Mouse (Mus musculus): Measurements from ENCODE around the gene Nsd2. TPM values are rescaled to one million over a fixed set of nuclear protein-coding genes. Genes with fewer than 3 reads are reported as not detected.
"Not testable (repeated sequence)": the region's sequence is repeated elsewhere in the genome, so short reads cannot be mapped to it uniquely, and the experiment has no call there.

Nsd2 gene
- total RNA-seq, 1 experiment from 2014 or later = 53.6 TPM

DNA sequence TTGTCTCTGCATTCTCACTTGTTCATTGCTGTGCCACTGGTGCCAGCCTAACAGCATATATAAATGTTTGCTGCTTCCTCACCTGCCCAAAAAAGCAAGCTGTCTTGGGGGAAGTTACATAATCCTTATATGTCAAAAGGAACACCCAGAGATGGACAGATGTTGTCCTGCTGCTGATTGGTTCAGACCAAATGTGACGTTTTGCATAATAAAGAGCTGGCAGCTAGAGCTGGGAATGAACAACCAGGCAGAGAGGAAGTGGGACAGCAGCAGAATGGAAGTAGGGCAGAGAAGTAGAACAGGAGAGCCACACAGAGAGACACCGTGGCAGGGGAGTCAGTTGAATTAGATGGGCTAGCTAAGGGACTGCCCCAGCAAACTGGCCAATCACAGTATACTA, 111.9 kb downstream of the Nsd2 start:
- DNase-seq = no peak

DNA sequence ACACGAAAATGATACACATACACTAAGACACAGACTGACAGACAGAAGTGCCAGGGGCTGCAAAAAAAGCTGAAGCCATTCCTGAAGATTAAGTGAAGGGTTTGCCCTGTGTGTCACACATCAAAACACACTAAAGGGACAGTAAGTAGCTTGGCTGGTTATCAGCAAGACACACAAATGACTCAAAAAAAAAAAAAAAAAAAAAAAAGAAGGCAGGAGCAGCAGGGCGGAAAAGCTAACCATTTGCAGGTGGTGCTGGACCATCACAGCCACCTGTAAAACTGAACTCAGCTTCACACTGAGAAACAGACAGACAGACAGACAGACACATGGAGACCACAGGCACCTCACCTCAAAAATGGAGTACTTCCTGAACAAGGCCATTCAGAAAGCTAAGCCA, 113.6 kb downstream of the Nsd2 start:
- no peak for DNase-seq

DNA sequence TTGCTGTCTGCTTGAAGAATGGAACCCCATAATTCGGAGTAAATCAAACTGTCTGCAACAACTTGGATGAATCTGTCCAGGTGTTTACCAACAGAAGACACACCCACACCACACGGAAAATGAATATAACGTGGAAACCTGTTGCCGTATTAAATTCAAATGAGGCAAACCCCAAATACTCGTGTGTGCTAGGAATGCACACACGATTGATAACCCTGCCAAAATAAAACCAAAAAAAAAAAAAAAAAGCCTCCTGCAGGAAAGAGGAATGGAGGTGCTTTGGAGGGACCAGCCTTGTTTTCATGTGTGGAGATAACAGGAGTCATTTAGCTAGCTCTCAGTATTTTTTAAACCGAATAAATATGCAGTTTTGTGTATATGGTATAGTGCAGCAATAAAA, 114.4 kb downstream of the Nsd2 start:
- DNase-seq = no peak

DNA sequence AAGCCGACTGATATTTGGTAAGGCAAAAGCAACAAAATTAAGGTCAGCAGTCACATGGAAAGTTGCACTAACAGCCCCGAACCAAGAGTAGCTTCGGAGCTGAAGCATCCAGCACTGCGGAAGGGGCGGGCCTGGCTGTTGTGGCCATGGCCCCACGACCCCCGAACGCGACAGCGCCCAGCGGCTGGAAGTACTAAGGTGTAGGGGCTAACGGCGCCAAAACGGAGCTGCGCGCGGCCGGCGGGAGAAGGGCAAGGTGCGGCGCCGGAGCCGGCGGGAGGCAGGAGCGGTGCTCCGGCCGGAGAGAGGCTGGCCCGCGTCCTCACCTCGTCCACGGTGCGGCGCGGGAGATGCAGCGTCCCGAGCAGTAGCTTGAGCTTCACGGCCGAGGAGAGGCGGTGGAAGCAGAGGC, 115.2 kb downstream of the Nsd2 start:
- DNase-seq = peak; percentile 57

DNA sequence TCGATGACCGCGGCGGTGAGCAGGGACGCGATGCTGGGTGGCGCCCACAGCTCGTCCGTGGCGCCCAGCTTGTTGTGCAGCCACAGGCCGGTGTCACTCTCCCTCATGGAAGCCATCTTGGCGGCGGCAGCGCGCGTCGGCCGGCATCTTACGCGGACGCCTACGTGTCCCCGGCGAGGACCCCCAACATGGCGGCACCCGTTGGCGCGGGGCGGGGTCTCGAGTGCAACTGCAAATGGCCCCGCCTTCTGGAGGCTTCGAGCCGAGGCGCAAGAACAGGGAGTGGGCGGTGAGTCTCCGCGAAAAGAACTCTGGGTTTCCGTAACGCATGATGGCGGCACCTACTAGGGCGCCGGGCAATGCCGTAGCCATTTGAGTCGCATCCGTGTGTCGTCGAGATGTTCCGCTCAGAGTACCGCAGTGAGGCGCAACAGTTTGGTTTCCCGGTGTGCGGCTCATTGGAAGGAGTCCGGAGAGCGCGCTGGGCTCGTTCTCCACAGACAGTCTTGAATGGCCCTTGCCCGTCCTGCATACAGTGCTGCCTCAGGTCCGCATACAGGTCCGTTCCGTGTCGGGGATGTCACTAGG, 115.7 kb downstream of the Nsd2 start, which contains the start of gene Nelfa:
Nelfa (minus strand) TSS at position 294 of the 588 bp plus-strand sequence.
- DNase-seq = peak; percentile 98

DNA sequence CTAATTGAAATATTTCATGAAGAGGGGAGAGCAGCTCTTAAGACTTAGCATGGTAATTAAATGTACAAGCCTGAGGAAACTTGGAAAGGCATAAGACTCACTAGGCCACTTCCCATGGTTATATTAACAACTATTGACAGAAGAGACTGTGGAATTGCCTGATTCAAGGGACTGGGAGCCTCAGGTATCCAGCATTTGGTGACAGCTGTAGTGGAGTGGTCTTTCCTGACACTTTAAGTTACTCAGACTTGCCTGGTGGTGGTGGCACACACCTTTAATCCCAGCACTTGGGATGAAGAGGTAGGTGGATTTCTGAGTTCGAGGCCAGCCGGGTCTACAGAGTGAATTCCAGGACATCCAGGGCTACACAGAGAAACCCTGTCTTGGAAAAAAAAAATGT, 116.7 kb downstream of the Nsd2 start:
- no peak for DNase-seq

DNA sequence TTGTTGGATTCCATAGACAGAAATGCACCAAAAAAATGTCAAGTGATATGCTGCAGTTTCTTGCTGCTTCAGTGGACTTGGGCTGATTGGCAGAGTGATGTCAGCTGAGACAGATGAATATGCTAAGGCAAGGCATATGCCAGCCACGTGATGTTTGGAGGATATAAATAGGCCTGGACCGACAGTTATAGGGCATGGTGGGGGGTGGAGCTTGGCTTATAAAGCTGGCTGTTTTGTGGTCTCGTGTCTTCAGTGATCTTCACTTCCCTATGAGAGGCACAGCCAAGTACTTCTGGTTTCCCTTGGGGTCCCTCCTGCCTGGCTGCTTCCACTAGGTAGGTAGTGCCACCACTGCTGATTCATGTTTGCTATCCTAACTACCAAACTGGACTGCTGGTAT, 117.9 kb downstream of the Nsd2 start:
- no peak for DNase-seq

DNA sequence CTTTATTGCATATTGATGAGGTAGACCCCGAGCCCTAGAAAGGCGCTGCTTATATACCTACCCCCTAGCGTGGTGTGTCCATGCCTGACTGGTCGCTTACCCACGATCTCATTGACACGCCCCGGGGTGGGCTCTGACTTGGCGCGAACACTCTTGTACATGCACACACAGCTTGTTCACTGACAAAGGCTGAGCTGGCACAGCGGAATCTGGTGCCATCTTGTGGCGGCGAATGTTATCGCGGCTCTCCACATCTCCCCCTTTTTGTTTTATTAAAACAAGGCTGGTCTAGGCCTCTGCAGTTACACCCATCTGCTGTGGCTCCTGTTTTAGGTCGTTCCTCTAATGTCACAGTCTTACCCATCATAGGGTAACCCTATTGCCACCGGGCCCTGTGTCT, 126.5 kb downstream of the Nsd2 start:
- DNase-seq = not testable (repeated sequence)

Small RNAs within 50 kb of the gene (microRNA-seq; reads per million reads assigned to microRNA genes)
- 0.34 to 0.71 reads per million in 2 experiments for gene Mir7024

Other genes with a start within 250 kb of the Nsd2 start
- 23.5 and 37.0 TPM in 2 replicates for gene Fam53a, start 191.1 kb upstream of the Nsd2 start, total RNA-seq (2021)
- 0.64 TPM in 1 of 2 replicates, not detected in the other for gene Gm9903, start 190.8 kb upstream of the Nsd2 start, total RNA-seq (2021)
- gene Slbp, start 168.2 kb upstream of the Nsd2 start, total RNA-seq (2021) = 48.6 and 54.7 TPM in 2 replicates
- 14.2 and 14.4 TPM in 2 replicates for gene Tacc3, start 162.6 kb upstream of the Nsd2 start, total RNA-seq (2021)
- gene Tmem129, start 162.3 kb upstream of the Nsd2 start, total RNA-seq (2021) = 27.7 and 29.5 TPM in 2 replicates
- gene Fgfr3, start 99.1 kb upstream of the Nsd2 start, total RNA-seq (2021) = 2.0 and 3.2 TPM in 2 replicates
- gene Letm1, start 37.9 kb upstream of the Nsd2 start, total RNA-seq (2021) = 104 and 110 TPM in 2 replicates
- 18.7 and 23.8 TPM in 2 replicates for gene Nelfa, start 115.7 kb downstream of the Nsd2 start, total RNA-seq (2021)
- gene Gm1673, start 162.7 kb downstream of the Nsd2 start, total RNA-seq (2021) = 7.8 and 21.8 TPM in 2 replicates
- gene Nat8l, start 175.3 kb downstream of the Nsd2 start, total RNA-seq (2021) = 13.2 and 14.1 TPM in 2 replicates